Mouse (Mus musculus) midbrain, embryonic 13.5 days (tissue): ENCODE measurements around the gene Bptf. TPM values are rescaled to one million over a fixed set of nuclear protein-coding genes. Genes with fewer than 3 reads are reported as not detected.
"Not testable (repeated sequence)": the region's sequence is repeated elsewhere in the genome, so short reads cannot be mapped to it uniquely, and the experiment has no call there.

ENCODE experiments used
- ATAC-seq: fragments of 200-750 bp; cut with Nextera tagmentation; 2 replicates; pipeline ENCODE4 v1.8.0; 2017; ENCODE audit warnings: mild to moderate bottlenecking, moderate TSS enrichment, moderate library complexity
- H3K27ac ChIP-seq: fragments of 300-500 bp; sonication (generic); 2 replicates; pipeline ENCODE4 v1.5.1; 2015; ENCODE audit warnings: inconsistent platforms, mild to moderate bottlenecking, moderate library complexity
- H3K27me3 ChIP-seq: fragments of 300-500 bp; sonication (generic); 2 replicates; pipeline ENCODE4 v1.6.1; 2015; ENCODE audit warnings: mild to moderate bottlenecking, inconsistent platforms
- H3K36me3 ChIP-seq: fragments of 300-500 bp; sonication (generic); 2 replicates; pipeline ENCODE4 v1.6.1; 2015; ENCODE audit warnings: mild to moderate bottlenecking, inconsistent platforms
- H3K4me1 ChIP-seq: fragments of 300-500 bp; sonication (generic); replicated peaks from 2 replicates; pipeline ENCODE4 v1.6.1; 2015; ENCODE audit warnings: inconsistent platforms
- H3K4me2 ChIP-seq: fragments of 300-500 bp; sonication (generic); replicated peaks from 2 replicates; pipeline ENCODE4 v1.6.1; 2015; ENCODE audit warnings: moderate library complexity, mild to moderate bottlenecking, inconsistent platforms
- H3K4me3 ChIP-seq: fragments of 300-500 bp; sonication (generic); replicated peaks from 2 replicates; pipeline ENCODE4 v1.5.1; 2015; ENCODE audit warnings: mild to moderate bottlenecking, inconsistent platforms
- H3K9ac ChIP-seq: fragments of 300-500 bp; sonication (generic); replicated peaks from 2 replicates; pipeline ENCODE4 v1.6.1; 2015; ENCODE audit warnings: mild to moderate bottlenecking, inconsistent platforms
- H3K9me3 ChIP-seq: fragments of 300-500 bp; sonication (generic); 2 replicates; pipeline ENCODE4 v1.6.1; 2016; ENCODE audit warnings: mild to moderate bottlenecking, inconsistent platforms
- WGBS: fragments of 180-500 bp; shearing (Covaris S2); methylation state at CpG from one replicate; pipeline ENCODE4 v1.1.7; 2015; 5-methylcytosine and 5-hydroxymethylcytosine counted together
- polyA plus RNA-seq: library from polyadenylated mRNA; unstranded; fragments of >200 nt; fragmentation: Nextera tagmentation; extraction: Ambion mirVana; gene quantifications from 2 replicates; pipeline ENCODE4 v1.2.1, GENCODE M21; 2015

Gene Bptf
- polyA plus RNA-seq, 1 experiment from 2014 or later, result 45.1 TPM

DNA sequence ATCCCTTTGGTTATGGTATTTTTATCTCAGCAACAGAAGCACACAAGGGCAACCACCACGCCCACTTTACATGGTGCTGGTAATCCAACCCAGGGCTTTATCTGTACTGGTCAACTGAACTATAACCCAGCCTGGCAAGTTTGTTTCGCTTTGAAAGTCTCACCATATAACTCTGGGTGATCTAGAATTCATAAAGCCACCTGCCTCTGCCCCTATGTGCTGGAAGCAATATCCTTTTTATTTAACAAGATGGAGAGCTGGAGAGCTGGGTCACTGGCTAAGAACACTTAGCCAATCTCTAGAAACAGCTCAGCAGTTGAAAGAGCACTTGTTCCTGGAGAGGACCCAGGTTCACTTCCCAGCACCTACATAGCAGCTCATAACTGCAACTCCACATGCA is 144.5 kb downstream of the Bptf start:
- H3K27ac ChIP-seq, result no peak overlapping the region
- H3K36me3 ChIP-seq, result peaks cover 48% of the 10 kb centered on the region
- H3K9ac ChIP-seq, result no peak overlapping the region
- no peak overlapping the region for H3K4me2 ChIP-seq
- 84% methylated on average over 2 of the region's 2 CpGs for WGBS
- H3K9me3 ChIP-seq, result no peaks in the 10 kb centered on the region
- no peak for ATAC-seq
- H3K4me3 ChIP-seq, result no peak overlapping the region
- no peaks in the 10 kb centered on the region for H3K4me1 ChIP-seq
- no peaks in the 10 kb centered on the region for H3K27me3 ChIP-seq

DNA sequence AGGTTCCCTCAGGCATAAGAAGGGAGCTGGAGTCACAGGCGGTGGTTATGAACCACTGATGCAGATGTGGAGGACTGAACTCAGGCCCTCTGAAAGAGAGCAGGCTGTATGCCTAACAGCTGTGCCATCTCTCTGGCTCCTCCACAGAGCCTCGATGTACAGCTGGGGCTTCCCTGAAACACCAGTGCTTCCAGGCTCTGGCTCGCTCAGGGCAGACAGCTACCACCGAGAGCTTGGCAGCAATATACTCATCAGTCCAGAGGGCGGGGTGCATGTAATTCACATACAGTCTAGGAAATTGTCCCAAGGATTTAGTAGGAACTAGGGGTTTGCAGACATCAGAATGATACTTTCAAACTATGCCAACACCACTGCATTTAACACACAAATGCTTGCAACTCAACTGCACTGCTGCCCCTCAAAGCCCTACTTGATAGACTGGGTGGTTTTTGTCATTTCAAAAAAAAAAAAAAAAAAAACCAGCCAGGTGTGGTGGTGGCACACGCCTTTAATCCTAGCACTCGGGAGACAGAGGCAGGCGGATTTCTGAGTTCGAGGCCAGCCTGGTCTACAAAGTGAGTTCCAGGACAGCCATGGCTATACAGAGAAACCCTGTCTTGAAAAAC is 145.8 kb downstream of the Bptf start:
- peaks cover 38% of the 10 kb centered on the region for H3K36me3 ChIP-seq
- ATAC-seq, H3K27ac ChIP-seq, H3K9me3 ChIP-seq, H3K4me2 ChIP-seq, H3K4me3 ChIP-seq, H3K9ac ChIP-seq, H3K27me3 ChIP-seq, H3K4me1 ChIP-seq: not testable (repeated sequence)
- WGBS, result 91% methylated on average over 9 of the region's 9 CpGs

Other genes starting within 250 kb of the Bptf start
- gene Smurf2, start 211.4 kb downstream of the Bptf start, polyA plus RNA-seq, result 16.5 and 17.4 TPM in 2 replicates
- gene Kpna2, start 132.6 kb downstream of the Bptf start, polyA plus RNA-seq, result 288 and 305 TPM in 2 replicates
- 4.6 and 5.6 TPM in 2 replicates for gene 1810010H24Rik, start 106.4 kb downstream of the Bptf start, polyA plus RNA-seq
- gene Nol11, start 57.3 kb upstream of the Bptf start, polyA plus RNA-seq, result 60.2 and 61.8 TPM in 2 replicates